Mouse (Mus musculus) embryonic facial prominence, embryonic 11.5 days (tissue): ENCODE results near the gene B4galnt2. TPM values are rescaled to one million over a fixed set of nuclear protein-coding genes. Genes with fewer than 3 reads are reported as not detected.

Experiments
- ATAC-seq: fragments of 200-750 bp; cut with Nextera tagmentation; replicated peaks from 2 replicates; pipeline ENCODE4 v1.8.0; 2017; ENCODE audit warnings: low read depth; ENCODE audit not compliant: insufficient number of reproducible peaks, low FRiP score, low TSS enrichment
- DNase-seq: peaks from one replicate; pipeline ENCODE4 v3.0.0-alpha.2; 2015; ENCODE audit warnings: low spot score
- H3K27ac ChIP-seq: fragments of 300-500 bp; sonication (generic); replicated peaks from 2 replicates; pipeline ENCODE4 v1.5.1; 2014; ENCODE audit warnings: mild to moderate bottlenecking, low read depth, low read length, control low read depth
- H3K27me3 ChIP-seq: fragments of 300-500 bp; sonication (generic); 2 replicates; pipeline ENCODE4 v1.6.1; 2014; ENCODE audit warnings: mild to moderate bottlenecking, low read length, moderate library complexity, mixed read lengths; ENCODE audit not compliant: control insufficient read depth, insufficient read depth
- H3K36me3 ChIP-seq: fragments of 300-500 bp; sonication (generic); replicated peaks from 2 replicates; pipeline ENCODE4 v1.6.1; 2014; ENCODE audit warnings: low read depth, mild to moderate bottlenecking, low read length, moderate library complexity, mixed read lengths; ENCODE audit not compliant: control insufficient read depth, insufficient read depth
- H3K4me1 ChIP-seq: fragments of 300-500 bp; sonication (generic); 2 replicates; pipeline ENCODE4 v1.6.1; 2014; ENCODE audit warnings: low read length, mixed read lengths; ENCODE audit not compliant: control insufficient read depth, insufficient read depth
- H3K4me2 ChIP-seq: fragments of 300-500 bp; sonication (generic); 2 replicates; pipeline ENCODE4 v1.6.1; 2014; ENCODE audit warnings: low read depth, mild to moderate bottlenecking, control low read depth, low read length, moderate library complexity
- H3K4me3 ChIP-seq: fragments of 300-500 bp; sonication (generic); 2 replicates; pipeline ENCODE4 v1.5.1; 2014; ENCODE audit warnings: low read depth, low read length, control low read depth
- H3K9ac ChIP-seq: fragments of 300-500 bp; sonication (generic); replicated peaks from 2 replicates; pipeline ENCODE4 v1.6.1; 2014; ENCODE audit warnings: mild to moderate bottlenecking, control low read depth, low read length
- H3K9me3 ChIP-seq: fragments of 300-500 bp; sonication (generic); replicated peaks from 2 replicates; pipeline ENCODE4 v1.6.1; 2016; ENCODE audit warnings: mild to moderate bottlenecking, low read length, inconsistent platforms, mixed read lengths; ENCODE audit not compliant: control insufficient read depth
- WGBS: fragments of 180-500 bp; shearing (Covaris S2); extraction: QIAGEN DNeasy Blood & Tissue Kit; methylation state at CpG from one replicate; pipeline ENCODE4 v1.1.7; 2014; 5-methylcytosine and 5-hydroxymethylcytosine counted together
- polyA plus RNA-seq: library from polyadenylated mRNA; unstranded; fragments of >200 nt; fragmentation: Nextera tagmentation; extraction: Ambion mirVana; gene quantifications from 2 replicates; pipeline ENCODE4 v1.2.1, GENCODE M21; 2014

Gene B4galnt2
- polyA plus RNA-seq, 1 experiment from 2014 or later: not detected

- H3K27me3 ChIP-seq: peaks cover 2% of the 10 kb centered on the region; the same call in 1 of the 2 replicates
- H3K4me3 ChIP-seq: no peak overlapping the region
- H3K27ac ChIP-seq: no peak overlapping the region
- ATAC-seq (no peak), DNase-seq (no peak)
- no peaks in the 10 kb centered on the region for H3K36me3 ChIP-seq
- no peaks in the 10 kb centered on the region for H3K9me3 ChIP-seq
- peaks cover 6% of the 10 kb centered on the region; the same call in 1 of the 2 replicates for H3K4me1 ChIP-seq
- no peak overlapping the region for H3K4me2 ChIP-seq
- 73% methylated on average over 5 of the region's 5 CpGs for WGBS
- no peak overlapping the region for H3K9ac ChIP-seq
Measured at GRCm38 (mm10) chr11:95842953-95843352, 71.7 kb downstream of the B4galnt2 start.

GRCm38 (mm10) chr11:95842074-95842681, 72.5 kb downstream of the B4galnt2 start, which contains the start of gene Abi3:
Gene Abi3 (minus strand): TSS chr11:95842476.
- ATAC-seq (no peak), DNase-seq (peak; percentile 45)
- Histone ChIP-seq H3K27ac (peak within 1 kb of the TSS; percentile 25), H3K9me3 (no peaks in the 10 kb centered on the region), H3K9ac (peak within 1 kb of the TSS; percentile 34; the same call in 1 of the 2 replicates), H3K4me2 (peak within 1 kb of the TSS; percentile 13; the same call in 1 of the 2 replicates), H3K27me3 (peaks cover 2% of the 10 kb centered on the region; the same call in 1 of the 2 replicates), H3K4me1 (peaks cover 6% of the 10 kb centered on the region; the same call in 1 of the 2 replicates), H3K4me3 (no peak within 1 kb of the TSS), H3K36me3 (no peaks in the 10 kb centered on the region)
- 8% methylated on average over 11 of the region's 11 CpGs for WGBS

GRCm38 (mm10) chr11:95841498-95841830, 73.2 kb downstream of the B4galnt2 start:
- ATAC-seq (no peak), DNase-seq (no peak)
- Histone ChIP-seq H3K27ac (no peak overlapping the region), H3K27me3 (peaks cover 2% of the 10 kb centered on the region; the same call in 1 of the 2 replicates), H3K4me1 (peaks cover 6% of the 10 kb centered on the region; the same call in 1 of the 2 replicates), H3K36me3 (no peaks in the 10 kb centered on the region), H3K4me3 (no peak overlapping the region), H3K9me3 (no peaks in the 10 kb centered on the region), H3K4me2 (no peak overlapping the region), H3K9ac (no peak overlapping the region)
- whole genome bisulfite sequencing: 57% methylated on average over 10 of the region's 10 CpGs

DNA sequence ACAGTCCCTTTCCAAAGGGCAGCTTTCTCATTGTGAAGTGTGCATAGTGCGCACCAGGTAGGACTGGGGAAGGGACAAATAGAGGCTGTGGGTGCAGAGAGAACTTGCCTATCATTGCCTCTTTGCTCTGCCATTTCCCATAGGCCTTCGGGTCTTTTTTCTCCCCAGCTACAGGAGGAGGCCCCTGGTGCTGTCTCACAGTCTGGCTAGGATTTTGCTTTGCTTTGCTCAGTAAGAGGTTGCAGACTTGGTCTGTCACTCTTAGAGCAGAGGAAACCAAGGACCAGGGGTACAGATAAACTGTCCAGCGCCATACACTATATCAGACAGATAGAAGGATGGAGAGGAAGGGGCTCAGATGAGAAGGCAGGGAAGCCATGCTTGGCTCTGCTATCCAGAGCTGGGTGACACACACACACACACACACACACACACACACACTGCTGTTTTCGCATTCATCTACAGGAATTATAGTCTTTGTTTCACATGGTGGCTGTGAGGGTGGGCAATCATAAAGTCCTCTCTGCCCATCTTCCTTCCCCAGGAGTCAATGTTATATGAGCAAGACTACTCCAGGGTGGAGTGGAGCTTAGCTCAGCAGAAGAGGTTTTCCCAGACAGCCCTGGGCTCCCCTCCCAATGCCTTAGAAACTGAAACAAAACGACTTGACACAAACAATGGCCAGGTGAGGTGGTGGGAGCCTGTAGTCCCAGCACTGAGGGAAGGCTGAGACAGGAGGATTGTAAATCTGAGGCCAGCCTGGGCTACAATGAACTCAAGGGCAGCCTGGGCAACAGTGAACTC, 73.8 kb downstream of the B4galnt2 start:
- no peak for ATAC-seq
- WGBS: 75% methylated on average over 5 of the region's 5 CpGs
- no peak for DNase-seq
- H3K4me1 ChIP-seq: peaks cover 6% of the 10 kb centered on the region; the same call in 1 of the 2 replicates
- no peak overlapping the region for H3K9ac ChIP-seq
- H3K4me3 ChIP-seq: no peak overlapping the region
- H3K36me3 ChIP-seq: no peaks in the 10 kb centered on the region
- H3K27ac ChIP-seq: no peak overlapping the region
- peaks cover 5% of the 10 kb centered on the region for H3K27me3 ChIP-seq
- no peaks in the 10 kb centered on the region for H3K9me3 ChIP-seq
- H3K4me2 ChIP-seq: no peak overlapping the region

GRCm38 (mm10) chr11:95838999-95839868, 75.5 kb downstream of the B4galnt2 start:
- no peak overlapping the region for H3K4me2 ChIP-seq
- H3K36me3 ChIP-seq: no peaks in the 10 kb centered on the region
- no peak overlapping the region for H3K27ac ChIP-seq
- peaks cover 9% of the 10 kb centered on the region for H3K4me1 ChIP-seq
- H3K4me3 ChIP-seq: no peak overlapping the region
- WGBS: 75% methylated on average over 8 of the region's 8 CpGs
- H3K27me3 ChIP-seq: peaks cover 21% of the 10 kb centered on the region
- no peak for DNase-seq
- no peaks in the 10 kb centered on the region for H3K9me3 ChIP-seq
- no peak overlapping the region for H3K9ac ChIP-seq
- ATAC-seq: no peak

GRCm38 (mm10) chr11:95838598-95838997, 76.1 kb downstream of the B4galnt2 start:
- Histone ChIP-seq H3K9ac (no peak overlapping the region), H3K4me2 (no peak overlapping the region), H3K36me3 (no peaks in the 10 kb centered on the region), H3K4me1 (peaks cover 9% of the 10 kb centered on the region), H3K9me3 (no peaks in the 10 kb centered on the region), H3K27ac (no peak overlapping the region), H3K4me3 (no peak overlapping the region), H3K27me3 (peaks cover 27% of the 10 kb centered on the region)
- no peak for ATAC-seq
- WGBS: 72% methylated on average over 4 of the region's 4 CpGs
- DNase-seq: no peak

GRCm38 (mm10) chr11:95837059-95837458, 77.6 kb downstream of the B4galnt2 start, which contains the start of gene Gngt2:
Gene Gngt2 (plus strand): TSS chr11:95837216.
- peaks cover 6% of the 10 kb centered on the region for H3K4me1 ChIP-seq
- ATAC-seq (no peak), DNase-seq (peak; percentile 33)
- H3K27me3 ChIP-seq: peaks cover 42% of the 10 kb centered on the region
- no peak within 1 kb of the TSS for H3K4me2 ChIP-seq
- no peak within 1 kb of the TSS for H3K27ac ChIP-seq
- no peak within 1 kb of the TSS for H3K4me3 ChIP-seq
- 83% methylated on average over 10 of the region's 10 CpGs for WGBS
- H3K9me3 ChIP-seq: no peaks in the 10 kb centered on the region
- no peaks in the 10 kb centered on the region for H3K36me3 ChIP-seq
- no peak within 1 kb of the TSS for H3K9ac ChIP-seq
